Mouse (Mus musculus): ENCODE measurements around the gene Asap3.
A peak's percentile ranks its signal among the peaks of the same experiment; 100 is the strongest.

The Asap3 gene

GRCm38 (mm10) chr4:136223549-136224239, 17.5 kb downstream of the Asap3 start:
- DNase-seq, result no peak

- DNase-seq, result no peak
These were observed 18.0 kb downstream of the Asap3 start for GRCm38 (mm10) chr4:136224240-136224559.

GRCm38 (mm10) chr4:136224677-136225460, 18.7 kb downstream of the Asap3 start:
- DNase-seq, result no peak

- DNase-seq, result no peak
These were observed 21.2 kb downstream of the Asap3 start for GRCm38 (mm10) chr4:136227408-136227807.

DNA sequence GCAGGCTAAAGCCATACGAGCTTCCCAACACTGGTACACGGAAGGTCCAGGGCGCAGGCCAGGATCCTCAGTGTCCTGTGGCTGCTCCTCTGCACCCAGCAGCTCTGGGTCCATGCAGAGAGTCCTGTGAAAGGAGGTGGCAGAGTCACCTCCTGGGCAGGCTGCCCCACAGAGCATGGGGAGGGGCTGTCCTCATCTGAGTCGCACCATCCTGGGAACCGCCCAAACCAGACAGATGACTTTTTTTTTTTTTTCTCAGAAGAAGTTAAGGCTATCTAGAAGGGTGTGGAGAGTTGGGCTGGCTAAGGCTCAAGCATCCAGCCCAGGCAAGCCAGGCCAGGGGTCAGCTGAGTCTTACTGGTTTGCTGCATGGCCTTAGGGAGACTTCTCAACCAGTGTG, 22.5 kb downstream of the Asap3 start:
- DNase-seq, result no peak

- no peak for DNase-seq
These were observed 32.5 kb downstream of the Asap3 start for GRCm38 (mm10) chr4:136238669-136239068.

DNA sequence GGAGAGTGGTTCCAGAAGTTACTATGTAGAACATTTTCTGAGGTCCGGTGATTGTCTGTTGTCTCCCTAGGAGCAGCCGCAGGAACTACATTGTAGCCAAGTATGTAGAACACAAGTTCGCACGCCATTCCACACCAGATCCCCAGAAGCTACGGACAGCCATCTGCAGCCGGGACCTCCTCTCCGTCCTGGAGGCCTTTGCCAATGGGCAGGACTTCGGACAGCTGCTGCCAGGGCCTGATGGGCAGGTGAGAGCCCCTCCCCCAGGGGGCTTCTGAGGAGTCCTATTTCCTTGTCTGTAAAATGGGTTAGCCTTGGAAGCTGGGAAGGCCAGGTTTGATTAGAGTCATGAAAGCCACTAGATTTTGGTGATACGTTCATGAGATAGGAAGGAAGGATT, 32.9 kb downstream of the Asap3 start:
- DNase-seq, result no peak

DNA sequence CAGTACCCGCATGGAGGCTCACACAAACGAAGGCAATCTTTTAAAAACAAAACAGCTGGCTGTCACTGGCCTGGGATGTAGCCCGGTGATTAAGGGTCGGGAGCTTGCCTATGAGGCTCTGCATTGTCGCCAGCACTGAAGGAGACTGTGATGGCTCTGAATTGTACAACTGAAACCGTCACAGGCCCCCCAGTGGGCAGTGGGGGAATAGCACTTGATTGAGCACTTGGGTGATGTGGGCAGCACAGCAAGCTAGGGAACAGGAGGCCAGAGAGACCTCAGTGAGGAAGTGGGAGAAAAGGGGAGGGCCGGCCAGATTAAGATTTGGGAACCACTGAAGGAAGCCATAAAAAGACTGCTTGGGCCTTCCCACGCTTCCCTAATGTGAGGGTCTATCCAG, 33.5 kb downstream of the Asap3 start:
- peak; percentile 77 for DNase-seq

DNA sequence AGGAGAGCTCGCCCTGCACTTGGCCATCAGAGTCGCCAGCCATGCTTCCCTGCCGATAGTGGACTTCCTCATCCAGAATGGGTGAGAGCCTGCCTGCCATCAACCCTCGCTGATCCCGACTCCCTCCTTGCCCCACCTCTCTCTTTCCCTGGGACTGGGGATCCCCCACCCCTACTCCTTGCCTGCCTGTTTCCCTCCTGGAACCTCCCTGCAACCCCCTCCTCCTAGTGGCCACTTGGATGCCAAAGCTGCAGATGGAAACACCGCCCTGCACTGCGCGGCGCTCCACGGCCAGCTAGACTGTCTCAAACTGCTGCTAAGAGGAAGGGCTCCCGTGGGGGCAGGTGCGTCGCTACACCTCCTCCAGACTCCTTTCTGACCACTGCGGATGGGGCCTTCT, 34.0 kb downstream of the Asap3 start:
- no peak for DNase-seq

- no peak for DNase-seq
These were observed 34.8 kb downstream of the Asap3 start for GRCm38 (mm10) chr4:136240955-136241354.

DNA sequence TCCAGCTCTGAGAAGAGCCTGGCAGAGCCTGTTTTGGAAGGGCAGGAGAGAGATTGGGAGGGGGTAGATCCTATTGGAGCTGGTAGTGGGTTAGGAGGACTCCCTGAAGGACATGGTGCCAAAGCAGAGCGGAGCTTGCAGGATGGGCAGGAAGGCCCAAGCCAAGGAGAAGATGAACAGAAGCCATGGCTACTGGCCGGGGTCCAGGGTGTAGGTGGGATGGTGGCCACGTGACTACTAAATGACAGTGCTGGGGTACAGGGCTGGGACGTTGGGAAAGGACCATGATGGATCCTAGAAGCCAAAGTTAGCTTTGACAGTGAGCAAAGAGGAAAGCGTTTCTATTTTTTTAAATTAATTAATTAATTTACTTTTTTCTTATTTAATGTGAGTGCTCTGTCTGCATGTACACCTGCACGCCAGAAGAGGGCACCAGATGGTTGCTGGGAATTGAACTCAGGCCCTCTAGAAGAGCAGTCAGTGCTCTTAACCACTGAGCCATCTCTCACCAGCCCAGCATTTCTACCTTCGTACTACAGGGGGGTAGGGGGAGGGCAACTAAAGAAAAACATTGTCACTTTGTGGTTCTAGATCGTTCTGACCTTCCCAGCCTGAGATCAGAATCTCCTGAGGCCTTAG, 36.0 kb downstream of the Asap3 start:
- no peak for DNase-seq

- DNase-seq, result no peak
These were observed 36.6 kb downstream of the Asap3 start for GRCm38 (mm10) chr4:136242728-136243127.

DNA sequence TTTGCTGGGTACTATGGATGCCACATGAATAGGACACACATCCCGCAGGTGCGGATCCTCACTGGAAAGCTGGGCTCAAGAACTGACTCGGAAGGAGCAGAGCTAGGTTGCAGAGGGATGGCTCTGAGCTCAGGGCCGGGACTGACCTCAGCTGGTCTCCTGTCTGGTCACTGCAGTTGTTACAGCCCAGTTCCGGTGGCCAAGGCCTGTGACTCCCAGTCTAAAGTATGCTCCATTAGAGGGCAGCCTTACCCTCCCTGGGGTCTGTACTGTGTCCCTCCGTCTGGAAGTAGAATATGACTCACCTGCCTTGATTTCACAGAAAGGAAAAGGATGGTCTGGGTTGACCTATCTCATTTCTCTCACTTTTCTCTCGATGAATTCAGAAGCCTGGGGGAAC, 38.0 kb downstream of the Asap3 start:
- no peak for DNase-seq

DNA sequence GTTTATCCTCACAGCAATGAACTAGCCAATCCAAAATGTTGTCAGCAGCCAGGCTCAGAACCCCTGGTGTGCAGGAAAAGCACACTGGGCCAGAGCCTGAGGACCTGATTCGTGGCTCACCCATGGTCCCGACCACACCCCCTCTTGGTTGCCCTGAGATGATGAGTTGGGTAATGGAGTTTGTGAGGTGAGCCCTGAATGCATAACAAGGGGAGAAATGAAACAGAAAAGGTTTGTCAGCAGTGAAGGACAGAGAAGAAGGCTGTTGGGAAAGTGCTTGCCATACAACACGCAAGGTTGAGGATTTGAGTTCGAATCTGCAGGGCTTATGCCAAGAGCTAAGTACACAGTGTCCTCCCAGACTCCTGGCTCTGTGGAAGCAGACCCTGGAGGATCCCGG, 39.5 kb downstream of the Asap3 start:
- no peak for DNase-seq

DNA sequence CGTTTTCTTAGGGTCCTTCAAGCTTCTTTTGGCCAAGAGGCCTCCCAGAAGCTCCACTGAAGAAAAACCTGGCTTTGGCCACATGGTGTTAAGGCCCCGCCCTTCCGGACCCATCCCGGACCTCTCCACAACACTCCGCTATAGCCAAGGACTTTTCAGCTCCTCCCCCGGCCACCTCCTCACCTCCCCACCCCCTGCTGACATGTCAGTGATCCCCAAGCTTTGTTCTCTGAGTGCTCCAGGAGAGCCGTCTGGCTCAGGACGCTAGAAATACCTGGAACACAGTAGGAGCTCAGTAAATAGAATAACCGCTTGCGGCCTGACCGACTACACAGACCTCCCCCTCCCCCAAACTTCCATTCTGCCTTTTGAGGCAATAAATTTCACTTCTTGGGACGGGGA, 40.4 kb downstream of the Asap3 start:
- DNase-seq, result no peak

- no peak for DNase-seq
These were observed 41.2 kb downstream of the Asap3 start for GRCm38 (mm10) chr4:136247386-136247728.

- DNase-seq, result no peak
These were observed 41.7 kb downstream of the Asap3 start, which contains the start of gene Tcea3 for GRCm38 (mm10) chr4:136247729-136248463. Gene Tcea3, plus strand, starts transcription at chr4:136247729.

DNA sequence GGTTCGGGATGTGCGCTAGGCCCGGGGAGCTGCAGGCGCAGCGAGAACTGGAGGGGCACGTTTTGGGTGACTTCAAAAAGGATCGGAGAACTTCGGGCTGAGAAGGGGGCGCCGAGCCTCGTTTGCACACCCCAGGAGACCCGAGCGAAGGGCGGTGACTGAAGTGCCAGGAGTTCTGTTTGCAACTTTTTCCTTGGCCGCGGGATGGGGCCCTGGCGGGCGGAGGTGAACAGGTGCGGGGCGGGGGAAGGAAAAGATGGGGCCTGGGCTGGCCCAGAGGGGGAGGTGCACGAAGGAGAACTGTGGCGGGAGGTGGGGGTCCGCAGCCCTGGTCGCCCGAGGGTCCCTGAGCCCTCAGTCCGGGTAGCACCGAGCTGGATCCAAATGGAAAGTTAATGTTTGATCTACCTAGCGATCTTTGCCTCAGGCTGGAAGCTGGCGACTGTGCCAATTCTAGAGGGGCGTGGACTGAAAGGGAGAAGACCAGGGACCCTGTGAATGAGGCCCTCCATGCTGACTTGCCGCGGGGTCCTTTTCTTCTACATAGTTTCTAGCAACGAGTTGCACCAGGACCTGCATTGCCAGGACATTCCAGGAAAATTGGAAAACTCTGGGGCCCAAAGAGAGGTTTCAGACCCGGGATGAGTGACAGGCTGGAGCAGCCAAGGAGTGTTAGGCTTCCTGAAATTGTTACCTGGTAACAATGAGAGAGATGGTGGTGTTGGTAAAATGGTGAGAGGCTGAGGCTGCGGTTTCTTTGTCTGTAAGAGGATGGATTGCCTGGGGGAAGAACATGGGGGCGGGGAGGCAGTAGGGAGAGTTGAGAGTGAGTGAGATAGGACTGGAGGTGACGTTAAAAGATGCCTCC, 42.5 kb downstream of the Asap3 start:
- no peak for DNase-seq

GRCm38 (mm10) chr4:136249332-136249647, 43.1 kb downstream of the Asap3 start:
- DNase-seq, result no peak

- DNase-seq, result no peak
These were observed 43.6 kb downstream of the Asap3 start for GRCm38 (mm10) chr4:136249780-136250179.

DNA sequence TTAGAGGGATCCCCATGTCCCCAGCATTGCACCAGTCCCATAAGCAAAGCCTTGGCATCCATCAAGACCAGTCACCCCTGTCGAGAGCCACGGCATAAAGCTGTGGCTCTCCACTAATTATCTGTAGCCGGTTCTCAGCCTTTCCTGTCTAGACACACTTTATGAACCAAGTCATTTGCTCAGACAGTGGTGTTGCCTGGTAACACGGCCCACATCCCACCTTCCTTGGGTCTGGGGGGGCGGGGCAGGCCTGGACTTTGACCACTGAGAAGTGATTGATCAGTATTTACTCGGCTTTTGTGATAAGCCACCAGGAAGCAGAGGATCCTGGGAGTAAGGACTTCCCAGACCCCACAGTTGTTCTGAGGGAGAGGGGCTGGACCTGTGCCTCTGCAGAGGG, 49.8 kb downstream of the Asap3 start:
- DNase-seq, result no peak

- DNase-seq, result no peak
These were observed 50.5 kb downstream of the Asap3 start for GRCm38 (mm10) chr4:136256696-136257095.

- DNase-seq, result no peak
These were observed 53.8 kb downstream of the Asap3 start for GRCm38 (mm10) chr4:136259916-136260315.

All from cerebellum, adult 9-10 months (tissue).